In genomic region chr17:28988996-28989395, GRCm38 (mm10) we compare ENCODE assay signal across 26 mouse cellular contexts. TPM values are rescaled to one million over a fixed set of nuclear protein-coding genes. Genes with fewer than 3 reads are reported as not detected.
"Had no signal": no experiment of that assay in that cellular context is flagged by ENCODE, and none has a peak within 500 bp of the region (broad histone marks: within the 10 kb centered on the region; RNA-seq: fewer than 3 reads in every experiment).

No protein-coding gene starts in this region.

- DNase-seq: heart, postnatal 10 days; heart, postnatal 14 days; heart, postnatal 36 days; kidney, adult 11 months; kidney, adult 18-20 months; kidney, adult 2 months; kidney, adult 8-10 months; kidney, adult 9 months; kidney, postnatal 10 days; kidney, postnatal 14 days; kidney, postnatal 25 days; kidney, postnatal 36 days; kidney, postnatal 4 days; layer of hippocampus, adult 9-11 months; layer of hippocampus, postnatal 36 days had no signal

RNA-seq across cellular contexts. Expression of gene Pxt1, which starts 45.4 kb away (rescaled TPM):
- total RNA-seq: heart, postnatal 10 days; hematopoietic stem cell, adult 5-6 weeks; hindbrain, postnatal 0 days; layer of hippocampus, adult 18-20 months; layer of hippocampus, adult 2 months; layer of hippocampus, adult 8-10 months; layer of hippocampus, postnatal 10 days; layer of hippocampus, postnatal 14 days; layer of hippocampus, postnatal 25 days; layer of hippocampus, postnatal 36 days; left cerebral cortex, adult 18-20 months; left cerebral cortex, adult 2 months; left cerebral cortex, adult 8-10 months had no signal
